Mouse (Mus musculus): ENCODE measurements around the gene C1qc. TPM values are rescaled to one million over a fixed set of nuclear protein-coding genes. Genes with fewer than 3 reads are reported as not detected.

Gene C1qc
- polyA plus RNA-seq, 1 experiment from 2014 or later, result 19.7 TPM

- Histone ChIP-seq H3K9me3 (replicated peaks) (no peaks in the 10 kb centered on the region), H3K27ac (peak overlapping the region; percentile 95), H3K27me3 (peaks cover 5% of the 10 kb centered on the region; the same call in 1 of the 2 replicates), H3K36me3 (no peaks in the 10 kb centered on the region), H3K4me2 (replicated peaks) (peak overlapping the region; percentile 19), H3K9ac (no peak overlapping the region), H3K4me1 (peaks cover 61% of the 10 kb centered on the region), H3K4me3 (no peak overlapping the region)
- ATAC-seq (ENCODE audit: low FRiP score), result peak; percentile 38; the same call in 1 of the 2 replicates
- WGBS, result 48% methylated on average over 5 of the region's 5 CpGs
Measured at GRCm38 (mm10) chr4:136865531-136865930, 27.3 kb downstream of the C1qc start.

DNA sequence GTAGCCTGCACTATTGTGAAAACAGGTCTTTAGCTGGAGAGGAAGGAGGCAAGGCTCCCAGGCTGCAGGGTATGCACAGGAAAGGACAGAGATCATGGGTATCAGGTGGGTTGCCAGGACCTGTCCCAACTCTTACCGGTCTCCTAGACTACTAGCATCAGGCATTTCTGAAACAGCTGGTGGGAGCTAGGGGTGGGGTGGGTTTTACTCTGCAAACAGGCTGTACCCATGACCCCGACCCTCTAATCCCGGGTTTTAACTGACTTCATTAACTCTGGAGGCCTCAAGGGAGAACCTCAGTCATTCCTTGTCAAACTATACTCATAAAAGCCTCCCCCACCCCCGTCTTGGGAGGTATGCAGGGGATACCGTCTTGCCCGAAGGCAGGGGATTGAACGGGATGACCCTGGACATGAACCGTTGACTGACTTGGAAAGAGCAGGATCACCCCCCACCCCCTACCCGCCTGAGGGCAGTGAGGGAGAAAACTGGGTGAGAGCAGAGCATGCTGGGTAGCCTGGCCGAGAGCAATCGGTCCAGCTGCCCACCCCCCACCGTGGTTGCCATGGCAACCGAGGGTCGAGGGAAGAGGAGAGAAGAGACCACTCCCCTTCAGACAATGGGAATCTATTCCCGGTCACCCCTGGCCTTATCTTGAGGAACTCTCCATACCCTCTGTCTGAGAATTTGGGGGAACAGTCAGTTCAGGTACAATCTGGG, 28.0 kb downstream of the C1qc start:
- no peak overlapping the region for H3K9ac ChIP-seq
- 3% methylated on average over 15 of the region's 15 CpGs for WGBS
- peak overlapping the region; percentile 19 for H3K4me2 ChIP-seq (replicated peaks)
- peak; percentile 66 for ATAC-seq (ENCODE audit: low FRiP score)
- no peaks in the 10 kb centered on the region for H3K36me3 ChIP-seq
- no peak overlapping the region for H3K4me3 ChIP-seq
- no peaks in the 10 kb centered on the region for H3K9me3 ChIP-seq (replicated peaks)
- peak overlapping the region; percentile 95 for H3K27ac ChIP-seq
- peaks cover 5% of the 10 kb centered on the region; the same call in 1 of the 2 replicates for H3K27me3 ChIP-seq
- H3K4me1 ChIP-seq, result peaks cover 61% of the 10 kb centered on the region

GRCm38 (mm10) chr4:136863517-136863916, 29.3 kb downstream of the C1qc start:
- Histone ChIP-seq H3K4me2 (replicated peaks) (no peak overlapping the region), H3K9me3 (replicated peaks) (no peaks in the 10 kb centered on the region), H3K4me3 (no peak overlapping the region), H3K27ac (no peak overlapping the region), H3K9ac (no peak overlapping the region), H3K4me1 (peaks cover 61% of the 10 kb centered on the region), H3K27me3 (peaks cover 5% of the 10 kb centered on the region; the same call in 1 of the 2 replicates), H3K36me3 (no peaks in the 10 kb centered on the region)
- WGBS, result 41% methylated on average over 9 of the region's 9 CpGs
- no peak for ATAC-seq (ENCODE audit: low FRiP score)

DNA sequence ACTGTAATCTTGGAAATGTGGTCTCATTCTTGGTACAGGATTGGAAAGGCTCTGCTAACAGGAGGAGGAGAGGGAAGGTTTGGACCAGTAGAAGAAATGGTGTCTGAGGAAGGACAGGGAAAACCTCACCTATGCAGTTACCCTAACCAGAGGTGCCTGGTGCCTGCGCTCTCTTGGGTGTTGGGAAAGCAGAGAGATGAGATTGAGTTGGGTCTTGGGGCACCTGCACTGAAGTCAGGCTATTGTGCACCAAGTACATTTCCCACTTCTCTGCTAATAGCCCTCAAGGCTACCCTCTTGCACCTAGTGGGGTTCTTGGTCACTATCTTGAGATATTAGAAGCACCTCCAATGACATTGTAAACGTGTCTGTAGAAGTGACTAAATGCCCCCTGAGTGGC, 30.5 kb downstream of the C1qc start:
- H3K4me1 ChIP-seq, result peaks cover 51% of the 10 kb centered on the region
- H3K9ac ChIP-seq, result no peak overlapping the region
- H3K9me3 ChIP-seq (replicated peaks), result no peaks in the 10 kb centered on the region
- 81% methylated on average over 2 of the region's 2 CpGs for WGBS
- no peaks in the 10 kb centered on the region for H3K36me3 ChIP-seq
- ATAC-seq (ENCODE audit: low FRiP score), result no peak
- peaks cover 5% of the 10 kb centered on the region; the same call in 1 of the 2 replicates for H3K27me3 ChIP-seq
- no peak overlapping the region for H3K4me2 ChIP-seq (replicated peaks)
- no peak overlapping the region for H3K4me3 ChIP-seq
- peak overlapping the region; percentile 74 for H3K27ac ChIP-seq

GRCm38 (mm10) chr4:136861806-136862205, 31.1 kb downstream of the C1qc start:
- ATAC-seq (ENCODE audit: low FRiP score), result no peak

GRCm38 (mm10) chr4:136860022-136860421, 32.8 kb downstream of the C1qc start:
- H3K9me3 ChIP-seq (replicated peaks), result no peaks in the 10 kb centered on the region
- 80% methylated on average over 7 of the region's 7 CpGs for WGBS
- ATAC-seq (ENCODE audit: low FRiP score), result no peak
- H3K4me3 ChIP-seq, result no peak overlapping the region
- H3K9ac ChIP-seq, result no peak overlapping the region
- peaks cover 5% of the 10 kb centered on the region; the same call in 1 of the 2 replicates for H3K27me3 ChIP-seq
- no peak overlapping the region for H3K4me2 ChIP-seq (replicated peaks)
- no peak overlapping the region for H3K27ac ChIP-seq
- H3K36me3 ChIP-seq, result no peaks in the 10 kb centered on the region
- peaks cover 37% of the 10 kb centered on the region for H3K4me1 ChIP-seq

More at GRCm38 (mm10) chr4:136861806-136862205, 31.1 kb downstream of the C1qc start:
- peaks cover 5% of the 10 kb centered on the region; the same call in 1 of the 2 replicates for H3K27me3 ChIP-seq
- H3K36me3 ChIP-seq, result no peaks in the 10 kb centered on the region
- H3K4me2 ChIP-seq (replicated peaks), result no peak overlapping the region
- H3K4me1 ChIP-seq, result peaks cover 46% of the 10 kb centered on the region
- H3K9me3 ChIP-seq (replicated peaks), result no peaks in the 10 kb centered on the region
- peak overlapping the region; percentile 74 for H3K27ac ChIP-seq
- 0 out of 2 replicates have a peak overlapping the region, but pooled peaks have one; percentile 6 for H3K9ac ChIP-seq
- WGBS, result 5% methylated on average over 17 of the region's 17 CpGs
- no peak overlapping the region for H3K4me3 ChIP-seq

GRCm38 (mm10) chr4:136855081-136855480, 37.8 kb downstream of the C1qc start:
- ATAC-seq (ENCODE audit: low FRiP score), result no peak
- Histone ChIP-seq H3K4me3 (no peak overlapping the region), H3K4me1 (0 out of 2 replicates have a peak, but pooled peaks cover 3% of the 10 kb centered on the region), H3K9ac (no peak overlapping the region), H3K9me3 (replicated peaks) (no peaks in the 10 kb centered on the region), H3K4me2 (replicated peaks) (no peak overlapping the region), H3K36me3 (no peaks in the 10 kb centered on the region), H3K27me3 (peaks cover 3% of the 10 kb centered on the region; the same call in 1 of the 2 replicates), H3K27ac (no peak overlapping the region)
- WGBS, result 30% methylated on average over 6 of the region's 6 CpGs

DNA sequence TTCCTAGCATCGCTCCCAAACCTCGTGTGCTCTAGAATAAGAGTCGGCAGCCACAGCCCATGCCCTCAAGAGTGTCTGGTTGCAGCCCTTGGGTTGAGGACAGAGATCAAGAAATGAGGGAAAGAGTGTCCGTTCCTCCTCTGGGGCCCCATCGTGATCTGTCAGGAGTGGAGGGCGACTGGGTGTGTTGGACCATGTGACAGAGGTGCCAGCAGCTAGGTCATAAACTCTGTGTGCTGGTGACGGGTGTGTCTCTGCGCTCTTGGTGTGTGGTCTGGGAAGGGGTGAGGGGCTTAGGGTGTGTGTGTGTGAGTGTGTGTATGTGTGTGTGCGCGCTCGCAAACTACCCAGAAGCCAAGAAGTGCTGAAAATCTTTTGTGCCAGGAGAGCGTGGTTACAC, 39.9 kb downstream of the C1qc start:
- Histone ChIP-seq H3K9me3 (replicated peaks) (no peaks in the 10 kb centered on the region), H3K27ac (no peak overlapping the region), H3K27me3 (peaks cover 3% of the 10 kb centered on the region; the same call in 1 of the 2 replicates), H3K36me3 (no peaks in the 10 kb centered on the region), H3K4me2 (replicated peaks) (no peak overlapping the region), H3K4me3 (no peak overlapping the region), H3K9ac (no peak overlapping the region), H3K4me1 (0 out of 2 replicates have a peak, but pooled peaks cover 3% of the 10 kb centered on the region)
- 90% methylated on average over 12 of the region's 12 CpGs for WGBS
- ATAC-seq (ENCODE audit: low FRiP score), result no peak

GRCm38 (mm10) chr4:136852119-136852518, 40.7 kb downstream of the C1qc start:
- Histone ChIP-seq H3K4me1 (0 out of 2 replicates have a peak, but pooled peaks cover 3% of the 10 kb centered on the region), H3K36me3 (no peaks in the 10 kb centered on the region), H3K9me3 (replicated peaks) (no peaks in the 10 kb centered on the region), H3K27me3 (peaks cover 3% of the 10 kb centered on the region; the same call in 1 of the 2 replicates), H3K4me3 (no peak overlapping the region), H3K9ac (no peak overlapping the region), H3K4me2 (replicated peaks) (no peak overlapping the region), H3K27ac (no peak overlapping the region)
- 65% methylated on average over 5 of the region's 5 CpGs for WGBS
- ATAC-seq (ENCODE audit: low FRiP score), result no peak

- no peak for ATAC-seq (ENCODE audit: low FRiP score)
- H3K36me3 ChIP-seq, result no peaks in the 10 kb centered on the region
- H3K4me2 ChIP-seq (replicated peaks), result no peak overlapping the region
- no peak overlapping the region for H3K4me3 ChIP-seq
- no peaks in the 10 kb centered on the region for H3K9me3 ChIP-seq (replicated peaks)
- H3K27ac ChIP-seq, result no peak overlapping the region
- peaks cover 7% of the 10 kb centered on the region; the same call in 1 of the 2 replicates for H3K4me1 ChIP-seq
- H3K27me3 ChIP-seq, result peaks cover 3% of the 10 kb centered on the region; the same call in 1 of the 2 replicates
- H3K9ac ChIP-seq, result no peak overlapping the region
- 74% methylated on average over 4 of the region's 4 CpGs for WGBS
Measured at GRCm38 (mm10) chr4:136848565-136848964, 44.3 kb downstream of the C1qc start.

- no peak for ATAC-seq (ENCODE audit: low FRiP score)
- WGBS, result 68% methylated on average over 6 of the region's 6 CpGs
Measured at GRCm38 (mm10) chr4:136847166-136847565, 45.7 kb downstream of the C1qc start.

DNA sequence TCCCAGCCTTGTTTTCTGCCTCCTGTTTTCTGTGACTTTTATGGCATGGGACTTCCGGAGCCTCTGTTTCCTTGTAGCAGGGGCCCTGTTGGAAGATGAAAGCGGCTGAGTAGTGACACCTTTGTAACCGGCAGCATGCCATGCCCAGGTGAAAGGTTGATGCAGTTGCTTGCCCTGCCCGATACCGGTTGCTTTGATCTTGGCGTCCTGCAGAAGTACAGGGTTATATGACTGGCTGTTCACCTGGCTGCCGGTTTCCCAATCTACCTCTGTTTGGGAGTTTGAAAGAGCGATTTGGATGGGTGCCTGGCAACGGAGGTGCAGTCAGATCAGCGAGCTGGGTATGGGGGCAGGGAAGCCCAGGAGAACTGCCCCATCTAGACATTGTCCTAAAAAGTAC, 50.1 kb downstream of the C1qc start:
- Histone ChIP-seq H3K4me2 (replicated peaks) (no peak overlapping the region), H3K27me3 (no peaks in the 10 kb centered on the region; the same call in 1 of the 2 replicates), H3K27ac (no peak overlapping the region), H3K4me3 (no peak overlapping the region), H3K36me3 (no peaks in the 10 kb centered on the region), H3K4me1 (peaks cover 27% of the 10 kb centered on the region), H3K9me3 (replicated peaks) (no peaks in the 10 kb centered on the region), H3K9ac (no peak overlapping the region)
- ATAC-seq (ENCODE audit: low FRiP score), result no peak
- 85% methylated on average over 10 of the region's 10 CpGs for WGBS

More at GRCm38 (mm10) chr4:136847166-136847565, 45.7 kb downstream of the C1qc start:
- Histone ChIP-seq H3K27ac (no peak overlapping the region), H3K4me3 (no peak overlapping the region), H3K4me2 (replicated peaks) (no peak overlapping the region), H3K9me3 (replicated peaks) (no peaks in the 10 kb centered on the region), H3K9ac (no peak overlapping the region), H3K27me3 (no peaks in the 10 kb centered on the region; the same call in 1 of the 2 replicates), H3K4me1 (peaks cover 7% of the 10 kb centered on the region; the same call in 1 of the 2 replicates), H3K36me3 (no peaks in the 10 kb centered on the region)
